In genomic region chr6:106891879-106892638, GRCm38 (mm10) we compare ENCODE assay signal across 15 mouse cellular contexts.
DNase-seq lines count a peak whose midpoint lies in the region; ATAC-seq and TF ChIP-seq lines count a peak whose summit lies in the region.
"Had no signal": no experiment of that assay in that cellular context is flagged by ENCODE, and none has a peak within 500 bp of the region (broad histone marks: within the 10 kb centered on the region; RNA-seq: fewer than 3 reads in every experiment).

No protein-coding gene starts in this region.

- no peaks in the 10 kb centered on the region for H3K9me3 ChIP-seq in forebrain, embryonic 13.5 days (replicated peaks)
- no peaks in the 10 kb centered on the region for H3K9me3 ChIP-seq in midbrain, embryonic 11.5 days (ENCODE audit: control insufficient read depth, low read length)
- H3K9me3 ChIP-seq in stomach, embryonic 15.5 days, result no peaks in the 10 kb centered on the region

- no peaks in the 10 kb centered on the region for H3K27me3 ChIP-seq in forebrain, embryonic 13.5 days
- no peaks in the 10 kb centered on the region for H3K27me3 ChIP-seq in midbrain, embryonic 11.5 days (ENCODE audit: control insufficient read depth, insufficient read depth, low read length)
- H3K27me3 ChIP-seq in stomach, embryonic 15.5 days (replicated peaks), result no peaks in the 10 kb centered on the region

- H3K9ac ChIP-seq in forebrain, embryonic 13.5 days, result no peak overlapping the region
- no peak overlapping the region for H3K9ac ChIP-seq in midbrain, embryonic 11.5 days (ENCODE audit: low read length)
- H3K9ac ChIP-seq in stomach, embryonic 15.5 days, result no peak overlapping the region

- H3K27ac ChIP-seq in left cerebral cortex, adult 2 months, result peak overlapping the region; percentile 16; the same call in 1 of the 2 replicates
- 0 out of 2 replicates have a peak overlapping the region, but pooled peaks have one; percentile 44 for H3K27ac ChIP-seq in forebrain, embryonic 13.5 days
- H3K27ac ChIP-seq in midbrain, embryonic 11.5 days (ENCODE audit: low read depth, low read length), result peak overlapping the region; percentile 40; the same call in 1 of the 2 replicates
- no peak overlapping the region for H3K27ac ChIP-seq in stomach, embryonic 15.5 days

- 4% methylated on average over 4 of the region's 4 CpGs for WGBS in forebrain, embryonic 13.5 days
- WGBS in midbrain, embryonic 11.5 days, result 56% methylated on average over 4 of the region's 4 CpGs
- 51% methylated on average over 4 of the region's 4 CpGs for WGBS in stomach, embryonic 15.5 days

- no peak for TF ChIP-seq CTCF in left cerebral cortex, adult 2 months (IDR thresholded peaks at IDR 0.05)

- H3K4me3 ChIP-seq in left cerebral cortex, adult 2 months, result no peak overlapping the region
- no peak overlapping the region for H3K4me3 ChIP-seq in forebrain, embryonic 13.5 days
- no peak overlapping the region for H3K4me3 ChIP-seq in midbrain, embryonic 11.5 days (ENCODE audit: low read depth, low read length)
- H3K4me3 ChIP-seq in stomach, embryonic 15.5 days (replicated peaks), result no peak overlapping the region
- H3K4me3 ChIP-seq: erythroblast, embryonic 14.5 days had no signal

- H3K4me2 ChIP-seq in forebrain, embryonic 13.5 days, result no peak overlapping the region
- no peak overlapping the region for H3K4me2 ChIP-seq in midbrain, embryonic 11.5 days
- no peak overlapping the region for H3K4me2 ChIP-seq in stomach, embryonic 15.5 days

- no peaks in the 10 kb centered on the region for H3K36me3 ChIP-seq in forebrain, embryonic 13.5 days (ENCODE audit: poor library complexity, severe bottlenecking)
- no peaks in the 10 kb centered on the region for H3K36me3 ChIP-seq in midbrain, embryonic 11.5 days (ENCODE audit: control insufficient read depth, insufficient read depth, low read length)
- H3K36me3 ChIP-seq in stomach, embryonic 15.5 days, result no peaks in the 10 kb centered on the region

- peak; percentile 72; the same call in 1 of the 2 replicates for ATAC-seq in forebrain, embryonic 13.5 days
- ATAC-seq in midbrain, embryonic 11.5 days (ENCODE audit: low FRiP score), result peak; percentile 91
- ATAC-seq in stomach, embryonic 15.5 days (ENCODE audit: insufficient read depth, low FRiP score, low read depth), result peak; percentile 39; the same call in 1 of the 2 replicates
- ATAC-seq: CD4-positive, CD25-positive, alpha-beta regulatory T cell, adult 4 months; lung, postnatal 0 days had no signal

- H3K4me1 ChIP-seq in forebrain, embryonic 13.5 days, result peaks cover 10% of the 10 kb centered on the region
- H3K4me1 ChIP-seq in midbrain, embryonic 11.5 days (ENCODE audit: control insufficient read depth, insufficient read depth, low read length), result peaks cover 6% of the 10 kb centered on the region; the same call in 1 of the 2 replicates
- H3K4me1 ChIP-seq in stomach, embryonic 15.5 days, result no peaks in the 10 kb centered on the region

- DNase-seq in left cerebral cortex, adult 2 months (ENCODE audit: extremely low spot score in 1 of 2, low spot score in 2 of 2), result no peak
- DNase-seq in left cerebral cortex, adult 11 months (ENCODE audit: low spot score), result no peak
- no peak for DNase-seq in midbrain, embryonic 11.5 days (ENCODE audit: low spot score, missing footprints)
- DNase-seq in cerebellum, adult 9-11 months, result no peak
- DNase-seq in thymus, postnatal 36 days, result no peak
- DNase-seq: adrenal gland, postnatal 25 days; cerebellum, adult 9-10 months; gastrocnemius, postnatal 25 days; heart, postnatal 10 days; kidney, adult 9 months had no signal

- intact Hi-C loops in left cerebral cortex, adult 2 months (cut with DNase I), result loop anchor here (1.0 kb wide), 1 partner anchor 16 kb away; no protein-coding TSS in a partner anchor

Comparison
In these comparisons a context has a peak if more than half of its experiments do, and no peak if none do; other contexts are left out.
1. ATAC-seq: peak in every context shown above with its lines; median percentile 91 in midbrain, embryonic 11.5 days; 72 in forebrain, embryonic 13.5 days; 39 in stomach, embryonic 15.5 days.